Mouse (Mus musculus) small intestine, adult 2 months (tissue): ENCODE measurements at regions not wholly inside any gene's neighbourhood (a gene's known extent, or its start where the extent isn't known, plus 50 kb on each side); places are given as distances from the start of the nearest gene placed in this dataset.

Source experiments
- CTCF ChIP-seq: fragments of 200-500 bp; IDR thresholded peaks from 2 replicates; pipeline ENCODE4 v1.5.1; 2012; ENCODE audit warnings: low read depth, mild to moderate bottlenecking, control low read depth, inconsistent platforms, low read length, moderate library complexity, mixed read lengths; ENCODE audit not compliant: insufficient replicate concordance, insufficient read length; ENCODE audit errors: extremely low read depth
- POLR2A ChIP-seq: fragments of 200-500 bp; IDR thresholded peaks from 2 replicates; pipeline ENCODE4 v1.6.1; 2012; ENCODE audit warnings: low read depth, mild to moderate bottlenecking, control low read depth, inconsistent platforms, low read length, moderate library complexity

DNA sequence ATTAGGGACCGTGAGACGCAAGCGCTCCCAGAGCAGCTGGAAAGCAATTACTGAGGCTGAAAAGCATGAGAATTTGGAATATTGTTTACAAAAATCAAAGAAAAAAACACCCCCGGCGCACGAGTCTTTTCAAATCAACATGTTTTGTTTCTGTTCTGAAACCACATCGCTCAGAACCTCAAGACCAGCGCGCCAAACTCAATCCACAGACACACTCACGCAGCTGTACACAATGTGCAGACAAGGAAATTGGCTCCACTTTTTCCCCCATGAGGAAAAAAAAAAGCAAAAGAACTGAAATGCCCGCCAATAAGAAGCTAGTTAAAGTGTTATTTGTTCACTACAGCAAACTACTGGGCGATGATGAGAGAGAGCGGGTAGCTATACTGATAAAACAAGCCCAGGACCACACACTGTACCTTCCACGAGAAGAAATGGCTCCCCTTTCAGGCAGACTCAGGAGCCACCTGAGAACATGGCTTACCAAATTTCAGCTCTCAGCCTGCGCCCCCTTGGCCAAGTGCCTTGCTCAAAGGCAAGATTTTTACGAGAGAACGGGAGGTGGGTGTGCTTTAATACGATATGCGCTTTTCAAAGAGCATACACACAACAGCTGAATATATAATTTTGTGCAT is 222.5 kb upstream of the Akirin2 start:
- TF ChIP-seq CTCF = no peak
- TF ChIP-seq POLR2A = no peak
